ENCODE assay signal across 9 mouse cellular contexts in the genomic region with DNA sequence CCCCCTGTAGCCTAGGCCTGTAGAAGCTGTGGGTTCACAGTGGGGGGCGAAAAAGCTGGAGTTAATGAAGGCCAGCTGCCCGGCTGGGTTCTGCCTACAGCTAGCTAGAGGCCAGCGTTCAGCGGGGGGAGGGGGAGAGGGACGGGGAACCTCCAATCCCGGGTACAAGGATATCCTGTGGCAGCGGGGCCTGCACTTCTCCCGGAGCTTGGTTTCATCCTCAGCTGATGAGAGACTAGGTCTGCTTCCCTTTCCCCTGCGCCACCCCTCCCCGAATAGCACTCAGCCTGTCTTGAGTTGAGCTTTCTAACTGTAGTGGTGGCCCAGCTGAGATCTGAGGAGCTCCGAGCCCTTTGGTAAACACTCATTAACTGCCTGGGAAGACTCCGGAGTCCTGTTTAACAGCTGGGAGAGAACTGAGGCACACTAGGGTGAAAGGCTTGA. TPM values are rescaled to one million over a fixed set of nuclear protein-coding genes. Genes with fewer than 3 reads are reported as not detected.
DNase-seq lines count a peak whose midpoint lies in the region; ATAC-seq and TF ChIP-seq lines count a peak whose summit lies in the region.
"Had no signal": no experiment of that assay in that cellular context is flagged by ENCODE, and none has a peak within 500 bp of the region (broad histone marks: within the 10 kb centered on the region; RNA-seq: fewer than 3 reads in every experiment).

No protein-coding gene starts in this region.

- H3K4me3 ChIP-seq in hindbrain, embryonic 13.5 days, result no peak overlapping the region
- no peak overlapping the region for H3K4me3 ChIP-seq in testis, adult 2 months (ENCODE audit: control insufficient read depth, low read depth, low read length)

- H3K9ac ChIP-seq in hindbrain, embryonic 13.5 days, result peak overlapping the region; percentile 51; the same call in 1 of the 2 replicates

- no peak for TF ChIP-seq POLR2A in testis, adult 2 months (IDR thresholded peaks at IDR 0.05; ENCODE audit: control insufficient read depth, low read depth, low read length)

- no peaks in the 10 kb centered on the region for H3K36me3 ChIP-seq in hindbrain, embryonic 13.5 days
- H3K36me3 ChIP-seq in testis, adult 2 months (ENCODE audit: control insufficient read depth, insufficient read depth, low read length), result no peaks in the 10 kb centered on the region

- TF ChIP-seq CTCF in testis, adult 2 months (IDR thresholded peaks at IDR 0.05; ENCODE audit: control insufficient read depth, insufficient read depth, insufficient replicate concordance, low read depth, low read length), result no peak

- peaks cover 88% of the 10 kb centered on the region for H3K4me1 ChIP-seq in hindbrain, embryonic 13.5 days (replicated peaks)
- H3K4me1 ChIP-seq in testis, adult 2 months (ENCODE audit: control insufficient read depth, insufficient read depth, low read length), result peaks cover 28% of the 10 kb centered on the region

- H3K27ac ChIP-seq in hindbrain, embryonic 13.5 days, result peak overlapping the region; percentile 67
- H3K27ac ChIP-seq in testis, adult 2 months (ENCODE audit: control insufficient read depth, insufficient read depth, low read depth, low read length), result peak overlapping the region; percentile 1; the same call in 1 of the 2 replicates
- H3K27ac ChIP-seq: macrophage had no signal

- 5% methylated on average over 12 of the region's 12 CpGs for WGBS in hindbrain, embryonic 13.5 days

- no peak for ATAC-seq in hindbrain, embryonic 13.5 days (ENCODE audit: low FRiP score)
- ATAC-seq in activated CD4-positive, CD25-positive, alpha-beta regulatory T cell, adult 4 months, result no peak

- peak overlapping the region; percentile 9 for H3K4me2 ChIP-seq in hindbrain, embryonic 13.5 days

- DNase-seq in kidney, postnatal 10 days, result peak; percentile 85
- DNase-seq in kidney, adult 8-10 months, result no peak
- peak; percentile 93 for DNase-seq in embryo, embryonic 11 days
- DNase-seq in lung, postnatal 36 days, result peak; percentile 62
- no peak for DNase-seq in thymus, postnatal 10 days (ENCODE audit: low spot score in 2 of 2)

- H3K9me3 ChIP-seq in hindbrain, embryonic 13.5 days, result no peaks in the 10 kb centered on the region

- no peaks in the 10 kb centered on the region for H3K27me3 ChIP-seq in hindbrain, embryonic 13.5 days
- H3K27me3 ChIP-seq in testis, adult 2 months (ENCODE audit: control insufficient read depth, insufficient read depth, low read length), result no peaks in the 10 kb centered on the region

RNA-seq across cellular contexts. Expression of a gene that starts 1.7 kb away (rescaled TPM):
- polyA plus RNA-seq in hindbrain, embryonic 13.5 days (2015; fragmentation: Nextera tagmentation; extraction: Ambion mirVana), result 17.1 and 20.3 TPM in 2 replicates
- 18.7 and 20.1 TPM in 2 replicates for polyA plus RNA-seq in testis, adult 2 months (2012; rRNA removed)
- 10 to 100 TPM in 1 of 2 experiments, 1 to 10 TPM in 1; 9.0 to 13.7 TPM for polyA plus RNA-seq in activated CD4-positive, CD25-positive, alpha-beta regulatory T cell, adult 4 months (2017; shearing (Covaris generic))

RNA-seq across cellular contexts. Expression of a gene that starts 18.3 kb away (rescaled TPM):
- polyA plus RNA-seq in hindbrain, embryonic 13.5 days (2015; fragmentation: Nextera tagmentation; extraction: Ambion mirVana), result 5.9 and 6.0 TPM in 2 replicates
- 2.5 and 2.9 TPM in 2 replicates for polyA plus RNA-seq in testis, adult 2 months (2012; rRNA removed)
- polyA plus RNA-seq in activated CD4-positive, CD25-positive, alpha-beta regulatory T cell, adult 4 months (2017; shearing (Covaris generic)), result 10 to 100 TPM; 10.1 to 17.7 TPM

RNA-seq across cellular contexts. Expression of a gene that starts 56.9 kb away (rescaled TPM):
- polyA plus RNA-seq in hindbrain, embryonic 13.5 days (2015; fragmentation: Nextera tagmentation; extraction: Ambion mirVana), result 1.5 and 1.6 TPM in 2 replicates
- polyA plus RNA-seq in testis, adult 2 months (2012; rRNA removed), result 13.6 and 23.8 TPM in 2 replicates
- polyA plus RNA-seq in activated CD4-positive, CD25-positive, alpha-beta regulatory T cell, adult 4 months (2017; shearing (Covaris generic)), result under 1 TPM in 1 of 2 experiments, not detected in 1; 0.41 TPM
- polyA plus RNA-seq: macrophage had no signal

Comparison
In these comparisons a context has a peak if more than half of its experiments do, and no peak if none do; other contexts are left out.
1. DNase-seq: peak in kidney, postnatal 10 days (single experiment), embryo, embryonic 11 days (single experiment) and lung, postnatal 36 days (single experiment); none in kidney, adult 8-10 months (0 of 2) and thymus, postnatal 10 days (0 of 2).